Mouse (Mus musculus) CH12.LX (cell line): ENCODE measurements around the gene Sele.

Experiments
- EP300 ChIP-seq: IDR thresholded peaks from 2 replicates; pipeline ENCODE4 v1.6.1; 2011; ENCODE audit warnings: low read length, improper control_type of control experiment
- TCF12 ChIP-seq: IDR thresholded peaks from 2 replicates; pipeline ENCODE4 v1.6.1; 2014; ENCODE audit warnings: low read depth, mild to moderate bottlenecking, inconsistent platforms, low read length, improper control_type of control experiment

DNA sequence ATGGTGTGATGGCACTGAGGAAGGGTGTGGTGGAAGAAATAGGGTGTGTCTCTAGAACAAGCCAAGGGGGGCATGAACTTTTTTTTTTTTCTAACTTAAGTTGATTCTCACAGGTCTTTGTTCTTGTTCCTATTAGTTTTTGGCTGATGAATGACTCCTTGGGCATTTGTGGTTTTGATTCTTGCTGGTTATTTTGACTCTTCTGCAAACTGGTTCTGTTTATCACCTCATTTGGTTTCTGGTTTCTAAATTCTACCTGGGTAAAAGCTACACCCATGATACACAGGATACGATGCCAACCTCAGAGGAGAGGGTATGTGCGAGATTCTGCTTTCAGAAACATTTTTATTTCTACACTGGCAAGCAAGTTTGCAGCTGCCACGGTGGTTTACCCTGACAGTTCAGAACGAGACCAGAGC is 30.3 kb downstream of the Sele start:
- TF ChIP-seq TCF12, result no peak
- TF ChIP-seq EP300, result no peak
